Mouse (Mus musculus) liver, embryonic 13.5 days (tissue): ENCODE measurements around the gene 4930518I15Rik. TPM values are rescaled to one million over a fixed set of nuclear protein-coding genes. Genes with fewer than 3 reads are reported as not detected.
"Not testable (repeated sequence)": the region's sequence is repeated elsewhere in the genome, so short reads cannot be mapped to it uniquely, and the experiment has no call there.

Experiments
- ATAC-seq: fragments of 200-750 bp; cut with Nextera tagmentation; 2 replicates; pipeline ENCODE4 v1.8.0; 2017; ENCODE audit warnings: low read depth, mild to moderate bottlenecking, moderate number of reproducible peaks, moderate library complexity
- DNase-seq: peaks from one replicate; pipeline ENCODE4 v3.0.0; 2022
- H3K27ac ChIP-seq: fragments of 300-500 bp; sonication (generic); 2 replicates; pipeline ENCODE4 v1.5.1; 2015; ENCODE audit warnings: moderate library complexity, mild to moderate bottlenecking, inconsistent platforms
- H3K27me3 ChIP-seq: fragments of 300-500 bp; sonication (generic); 2 replicates; pipeline ENCODE4 v1.6.1; 2015; ENCODE audit warnings: mild to moderate bottlenecking, inconsistent platforms
- H3K36me3 ChIP-seq: fragments of 300-500 bp; sonication (generic); 2 replicates; pipeline ENCODE4 v1.6.1; 2015; ENCODE audit warnings: mild to moderate bottlenecking, inconsistent platforms
- H3K4me1 ChIP-seq: fragments of 300-500 bp; sonication (generic); replicated peaks from 2 replicates; pipeline ENCODE4 v1.6.1; 2015; ENCODE audit warnings: inconsistent platforms
- H3K4me2 ChIP-seq: fragments of 300-500 bp; sonication (generic); 2 replicates; pipeline ENCODE4 v1.6.1; 2015; ENCODE audit warnings: inconsistent platforms, mild to moderate bottlenecking, moderate library complexity
- H3K4me3 ChIP-seq: fragments of 300-500 bp; sonication (generic); replicated peaks from 2 replicates; pipeline ENCODE4 v1.5.1; 2015; ENCODE audit warnings: mild to moderate bottlenecking, inconsistent platforms
- H3K9ac ChIP-seq: fragments of 300-500 bp; sonication (generic); 2 replicates; pipeline ENCODE4 v1.6.1; 2015; ENCODE audit warnings: mild to moderate bottlenecking, inconsistent platforms
- H3K9me3 ChIP-seq: fragments of 300-500 bp; sonication (generic); replicated peaks from 2 replicates; pipeline ENCODE4 v1.6.1; 2016; ENCODE audit warnings: inconsistent platforms
- WGBS: fragments of 180-500 bp; shearing (Covaris S2); methylation state at CpG from one replicate; pipeline ENCODE4 v1.1.7; 2015; ENCODE audit not compliant: insufficient replicate concordance; 5-methylcytosine and 5-hydroxymethylcytosine counted together
- polyA plus RNA-seq: library from polyadenylated mRNA; unstranded; fragments of >200 nt; fragmentation: Nextera tagmentation; extraction: Ambion mirVana; gene quantifications from 2 replicates; pipeline ENCODE4 v1.2.1, GENCODE M21; 2015

The 4930518I15Rik gene
- polyA plus RNA-seq = 1.6 and 2.0 TPM in 2 replicates

DNA sequence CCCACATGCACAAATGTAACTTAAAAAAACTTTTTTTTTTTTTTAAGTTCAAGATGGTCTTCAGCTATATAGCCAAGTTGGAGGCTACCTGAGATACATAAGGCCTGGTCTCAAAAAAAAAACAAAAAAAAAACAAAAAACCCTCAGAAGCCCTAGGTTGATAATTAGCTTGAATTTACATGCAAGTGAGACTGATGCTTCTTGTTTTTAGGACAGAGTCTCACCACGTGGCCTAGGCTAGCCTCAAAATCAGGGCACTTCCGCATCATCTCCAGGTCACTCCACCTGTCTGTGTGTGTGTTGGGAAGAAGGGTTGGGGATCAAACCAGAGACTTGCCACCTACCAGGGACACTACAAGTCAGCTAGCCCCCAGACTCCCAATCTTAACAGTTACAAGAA, at the start of gene 4930518I15Rik:
4930518I15Rik (minus strand) TSS at position 112 of the 400 bp plus-strand sequence.
- ATAC-seq = no peak
- no peak within 1 kb of the TSS for H3K4me3 ChIP-seq
- 79% methylated on average over 2 of the region's 2 CpGs for WGBS
- no peak within 1 kb of the TSS; the same call in 1 of the 2 replicates for H3K27ac ChIP-seq
- no peak for DNase-seq
- H3K27me3 ChIP-seq = no peaks in the 10 kb centered on the region
- H3K9ac ChIP-seq = no peak within 1 kb of the TSS
- H3K4me2 ChIP-seq = no peak within 1 kb of the TSS
- H3K9me3 ChIP-seq = no peaks in the 10 kb centered on the region
- peaks cover 12% of the 10 kb centered on the region for H3K36me3 ChIP-seq
- peaks cover 16% of the 10 kb centered on the region for H3K4me1 ChIP-seq

DNA sequence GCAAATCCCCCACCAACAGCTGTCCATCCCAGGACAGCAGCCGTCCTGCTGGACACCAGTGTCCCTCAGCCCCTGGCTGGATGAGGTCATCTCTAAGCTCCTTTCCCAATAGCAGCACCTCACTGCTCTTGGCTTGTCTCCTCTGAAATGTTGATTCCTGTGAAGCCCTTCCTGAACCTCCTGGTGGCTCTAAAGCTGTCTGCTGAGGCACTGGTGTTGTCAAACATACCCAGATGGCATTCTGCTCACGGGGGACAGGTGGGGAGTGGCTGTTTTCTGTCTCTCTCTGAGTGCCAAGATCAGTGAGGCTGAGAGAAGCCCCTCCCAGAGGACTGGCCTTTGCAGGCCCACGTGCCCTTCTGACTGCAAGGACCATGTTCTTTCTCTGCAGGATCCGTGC, 48.2 kb upstream of the 4930518I15Rik start:
- H3K4me1 ChIP-seq, H3K27ac ChIP-seq, ATAC-seq, DNase-seq, H3K4me3 ChIP-seq, H3K4me2 ChIP-seq, H3K9ac ChIP-seq, H3K27me3 ChIP-seq, H3K36me3 ChIP-seq, H3K9me3 ChIP-seq: not testable (repeated sequence)
- WGBS = 42% methylated on average over 4 of the region's 4 CpGs

DNA sequence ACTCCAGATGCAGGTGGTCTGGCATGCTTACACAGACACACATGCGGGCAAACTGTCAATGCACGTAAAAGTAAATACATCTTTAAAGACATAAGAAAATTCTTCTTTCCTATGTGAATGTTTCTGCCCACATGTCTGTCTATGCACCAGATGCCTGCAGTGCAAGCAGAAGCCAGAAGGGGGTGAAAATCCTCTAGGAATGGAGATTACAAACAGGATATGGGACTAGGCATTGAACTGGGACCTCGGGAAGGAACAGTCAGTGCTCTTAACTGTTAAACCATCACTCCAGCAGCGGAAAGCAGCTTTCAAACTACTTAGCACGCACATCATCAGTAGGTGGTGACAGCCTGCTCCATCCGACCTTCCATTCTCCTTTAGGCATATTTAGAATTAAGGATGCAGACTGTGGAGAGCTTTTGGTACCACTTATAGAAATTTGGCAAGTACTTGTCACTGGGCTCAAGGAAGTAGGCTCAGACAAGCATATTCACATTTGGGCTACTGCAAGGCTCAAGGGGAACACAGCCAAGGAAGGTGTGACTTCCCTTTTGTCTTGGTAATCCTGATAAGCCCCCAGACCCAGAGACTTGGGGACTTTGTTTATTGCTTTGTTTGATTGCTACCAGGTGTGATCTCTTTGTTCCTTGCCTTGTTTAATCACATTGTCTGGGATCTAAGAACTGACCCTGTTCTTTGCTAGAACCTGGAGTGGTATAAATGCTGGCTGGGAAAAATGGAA, 47.4 kb upstream of the 4930518I15Rik start:
- no peak overlapping the region for H3K4me3 ChIP-seq
- 42% methylated on average over 6 of the region's 6 CpGs for WGBS
- no peaks in the 10 kb centered on the region for H3K4me1 ChIP-seq
- no peak overlapping the region for H3K27ac ChIP-seq
- H3K27me3 ChIP-seq = no peaks in the 10 kb centered on the region
- no peak overlapping the region for H3K4me2 ChIP-seq
- H3K36me3 ChIP-seq = no peaks in the 10 kb centered on the region
- H3K9me3 ChIP-seq = no peaks in the 10 kb centered on the region
- H3K9ac ChIP-seq = no peak overlapping the region
- no peak; the same call in 1 of the 2 replicates for ATAC-seq
- no peak for DNase-seq

DNA sequence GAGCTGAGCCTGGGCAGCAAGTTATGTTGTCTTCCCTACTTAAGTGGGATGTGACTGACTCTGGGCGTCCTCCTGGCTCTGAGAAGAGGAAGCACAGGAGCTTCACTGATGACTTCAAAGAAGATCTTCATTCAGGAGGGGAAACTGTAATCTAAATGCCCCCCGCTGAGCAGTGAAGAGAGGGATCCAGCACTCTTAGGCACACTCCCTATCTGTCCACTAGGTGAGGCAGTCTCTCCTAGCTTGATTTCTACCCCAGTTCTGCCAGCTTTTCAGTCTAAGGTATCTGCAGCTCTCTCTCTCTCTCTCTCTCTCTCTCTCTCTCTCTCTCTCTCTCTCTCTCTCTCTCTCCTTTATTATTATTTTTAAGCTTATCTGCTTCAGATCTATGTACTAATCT, 45.6 kb upstream of the 4930518I15Rik start:
- no peaks in the 10 kb centered on the region for H3K27me3 ChIP-seq
- no peak for DNase-seq
- WGBS = 27% methylated on average over 2 of the region's 2 CpGs

DNA sequence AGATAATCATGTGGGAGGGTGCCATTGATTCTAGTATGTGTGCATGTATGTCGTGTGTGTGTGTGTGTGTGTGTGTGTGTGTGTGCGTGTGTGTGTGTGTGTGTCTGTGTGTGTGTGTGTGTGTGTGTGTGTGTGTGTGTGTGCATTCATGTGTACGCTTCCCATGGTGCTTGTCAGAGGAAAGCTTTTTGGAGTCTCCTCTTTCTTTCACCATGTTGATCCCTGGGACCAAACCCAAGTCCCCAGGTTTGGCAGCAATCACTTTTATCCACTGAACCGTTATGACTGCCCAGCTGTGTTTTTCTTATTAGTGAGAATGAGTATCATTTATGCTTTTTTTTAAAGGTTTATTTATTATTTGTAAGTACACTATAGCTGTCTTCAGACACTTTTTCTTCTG, 44.7 kb upstream of the 4930518I15Rik start:
- WGBS = 72% methylated on average over 3 of the region's 4 CpGs
- not testable (repeated sequence) for H3K27ac ChIP-seq, H3K9ac ChIP-seq, H3K4me2 ChIP-seq, H3K27me3 ChIP-seq, H3K36me3 ChIP-seq, H3K4me3 ChIP-seq, DNase-seq, ATAC-seq, H3K9me3 ChIP-seq
- H3K4me1 ChIP-seq = peaks cover 21% of the 10 kb centered on the region

More for the DNA sequence above, 45.6 kb upstream of the 4930518I15Rik start:
- no peak overlapping the region for H3K27ac ChIP-seq
- peaks cover 12% of the 10 kb centered on the region for H3K4me1 ChIP-seq
- H3K4me3 ChIP-seq = no peak overlapping the region
- no peak overlapping the region for H3K9ac ChIP-seq
- no peaks in the 10 kb centered on the region for H3K9me3 ChIP-seq
- H3K4me2 ChIP-seq = no peak overlapping the region
- H3K36me3 ChIP-seq = no peaks in the 10 kb centered on the region
- ATAC-seq = no peak

DNA sequence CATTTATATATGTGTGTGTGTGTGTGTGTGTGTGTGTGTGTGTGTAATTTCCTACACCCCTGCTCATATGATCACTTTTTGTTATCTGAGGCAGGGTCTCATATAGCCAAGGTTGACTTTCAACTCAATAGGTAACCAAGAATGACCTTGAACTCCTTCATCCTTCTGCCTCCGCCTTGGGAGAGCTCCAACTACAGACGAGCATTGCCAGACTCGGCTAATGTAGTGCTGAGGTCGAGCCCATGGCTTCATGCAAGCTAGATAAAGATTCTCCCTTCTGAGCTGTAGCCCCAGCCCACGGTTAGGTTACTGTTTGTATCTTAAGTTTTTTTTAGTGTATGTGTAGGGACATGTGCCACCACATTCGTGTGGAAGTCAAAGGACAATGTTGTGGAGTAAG, 44.1 kb upstream of the 4930518I15Rik start:
- H3K4me2 ChIP-seq = no peak overlapping the region
- DNase-seq (no peak), ATAC-seq (no peak)
- H3K4me1 ChIP-seq = peaks cover 27% of the 10 kb centered on the region
- no peaks in the 10 kb centered on the region for H3K36me3 ChIP-seq
- H3K9ac ChIP-seq = no peak overlapping the region
- no peaks in the 10 kb centered on the region for H3K9me3 ChIP-seq
- WGBS = 46% methylated on average over 6 of the region's 6 CpGs
- H3K27me3 ChIP-seq = no peaks in the 10 kb centered on the region
- no peak overlapping the region for H3K27ac ChIP-seq
- H3K4me3 ChIP-seq = no peak overlapping the region

DNA sequence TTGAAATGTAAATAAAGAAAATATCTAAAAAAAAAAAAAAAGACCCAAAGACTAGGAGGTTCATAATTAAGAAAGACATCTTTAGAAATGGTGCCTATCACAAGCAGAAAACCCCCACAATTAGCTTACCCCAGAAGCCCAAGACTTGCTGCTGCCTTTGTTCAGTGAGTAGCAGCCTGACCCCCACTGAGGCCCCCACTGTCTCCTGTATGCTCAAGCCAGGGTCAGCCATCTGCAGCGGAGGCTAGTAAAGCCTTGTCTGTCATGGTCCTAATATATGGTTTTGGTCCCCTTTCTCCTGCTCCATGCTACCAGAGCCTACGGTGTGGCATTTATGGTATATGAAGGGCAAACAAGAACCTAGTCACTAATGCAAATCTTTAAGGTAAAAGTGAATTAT, 43.6 kb upstream of the 4930518I15Rik start:
- Histone ChIP-seq H3K36me3 (no peaks in the 10 kb centered on the region), H3K4me1 (peaks cover 32% of the 10 kb centered on the region), H3K4me3 (no peak overlapping the region), H3K27ac (no peak overlapping the region), H3K27me3 (no peaks in the 10 kb centered on the region), H3K4me2 (no peak overlapping the region), H3K9me3 (no peaks in the 10 kb centered on the region), H3K9ac (no peak overlapping the region)
- 80% methylated on average over 2 of the region's 2 CpGs for WGBS
- DNase-seq (no peak), ATAC-seq (no peak)

DNA sequence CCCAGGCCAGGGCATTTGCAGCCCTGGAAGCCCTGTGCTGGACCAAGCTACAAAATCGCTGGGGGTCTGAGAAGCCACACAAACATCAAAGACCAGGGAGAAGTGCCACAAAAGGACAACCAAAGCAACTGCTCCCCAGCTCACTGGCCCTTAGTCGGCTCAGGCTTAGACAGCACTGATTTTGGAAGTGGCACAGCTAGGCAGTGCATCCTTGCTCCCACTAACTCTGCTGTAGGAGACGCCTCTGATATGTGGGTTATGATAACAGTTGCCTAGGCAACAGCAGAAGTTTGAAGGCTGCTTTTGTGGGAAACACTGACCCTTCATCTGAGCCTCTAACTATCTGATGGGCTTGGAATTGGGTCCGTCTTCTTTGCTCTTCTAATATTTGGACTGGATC, 41.4 kb upstream of the 4930518I15Rik start:
- Histone ChIP-seq H3K36me3 (no peaks in the 10 kb centered on the region), H3K9me3 (no peaks in the 10 kb centered on the region), H3K4me3 (no peak overlapping the region), H3K9ac (no peak overlapping the region), H3K4me1 (peaks cover 44% of the 10 kb centered on the region), H3K4me2 (no peak overlapping the region), H3K27ac (no peak overlapping the region), H3K27me3 (no peaks in the 10 kb centered on the region)
- DNase-seq (no peak), ATAC-seq (no peak)
- WGBS = 51% methylated on average over 4 of the region's 4 CpGs

DNA sequence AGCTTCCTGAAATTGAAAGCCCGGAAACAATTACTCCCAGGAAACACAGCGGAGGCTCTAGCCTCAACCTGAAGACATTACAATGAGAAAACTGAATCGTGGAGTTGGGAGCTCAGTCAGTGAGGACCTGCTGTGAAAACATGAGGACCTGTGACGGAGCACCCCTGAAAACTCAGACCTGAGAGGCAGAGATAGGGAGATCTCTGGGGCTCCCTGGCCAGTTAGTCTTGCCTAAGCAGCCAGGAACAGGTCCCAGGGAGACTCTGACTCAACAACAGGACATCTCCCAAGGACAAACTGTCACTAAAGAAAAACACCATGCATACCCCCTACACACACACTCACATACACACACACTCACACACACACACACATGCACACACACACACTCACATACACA, 40.6 kb upstream of the 4930518I15Rik start:
- Histone ChIP-seq H3K4me2 (peak overlapping the region; percentile 34), H3K36me3 (no peaks in the 10 kb centered on the region), H3K27me3 (no peaks in the 10 kb centered on the region), H3K9ac (peak overlapping the region; percentile 18; the same call in 1 of the 2 replicates), H3K9me3 (no peaks in the 10 kb centered on the region), H3K4me3 (no peak overlapping the region), H3K4me1 (peaks cover 46% of the 10 kb centered on the region), H3K27ac (no peak overlapping the region; the same call in 1 of the 2 replicates)
- WGBS = 12% methylated on average over 4 of the region's 4 CpGs
- ATAC-seq (peak; percentile 57), DNase-seq (no peak)

DNA sequence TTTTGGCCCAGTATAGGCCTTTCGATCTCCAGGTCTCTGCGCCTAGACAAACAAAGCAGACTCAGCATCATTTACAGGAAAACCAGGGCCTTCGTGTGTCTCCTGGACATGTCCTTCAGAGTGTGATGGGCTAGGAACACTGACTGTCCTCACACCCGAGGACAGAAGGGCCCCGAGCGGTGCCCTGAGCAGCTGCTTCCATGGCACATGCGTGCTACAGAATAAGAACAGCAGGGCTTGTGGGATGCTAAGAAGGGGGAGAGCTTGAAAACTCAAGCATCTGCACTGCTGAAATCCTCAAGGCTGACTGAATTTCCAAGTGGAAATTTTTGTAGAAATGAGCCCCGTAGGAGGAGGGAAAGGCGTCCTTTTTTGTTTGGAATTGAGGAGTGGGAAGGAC, 39.3 kb upstream of the 4930518I15Rik start:
- Histone ChIP-seq H3K4me3 (no peak overlapping the region), H3K27ac (no peak overlapping the region), H3K36me3 (no peaks in the 10 kb centered on the region), H3K9ac (no peak overlapping the region), H3K4me2 (no peak overlapping the region), H3K9me3 (no peaks in the 10 kb centered on the region), H3K27me3 (no peaks in the 10 kb centered on the region), H3K4me1 (peaks cover 46% of the 10 kb centered on the region)
- 69% methylated on average over 9 of the region's 9 CpGs for WGBS
- ATAC-seq = no peak
- DNase-seq = no peak

DNA sequence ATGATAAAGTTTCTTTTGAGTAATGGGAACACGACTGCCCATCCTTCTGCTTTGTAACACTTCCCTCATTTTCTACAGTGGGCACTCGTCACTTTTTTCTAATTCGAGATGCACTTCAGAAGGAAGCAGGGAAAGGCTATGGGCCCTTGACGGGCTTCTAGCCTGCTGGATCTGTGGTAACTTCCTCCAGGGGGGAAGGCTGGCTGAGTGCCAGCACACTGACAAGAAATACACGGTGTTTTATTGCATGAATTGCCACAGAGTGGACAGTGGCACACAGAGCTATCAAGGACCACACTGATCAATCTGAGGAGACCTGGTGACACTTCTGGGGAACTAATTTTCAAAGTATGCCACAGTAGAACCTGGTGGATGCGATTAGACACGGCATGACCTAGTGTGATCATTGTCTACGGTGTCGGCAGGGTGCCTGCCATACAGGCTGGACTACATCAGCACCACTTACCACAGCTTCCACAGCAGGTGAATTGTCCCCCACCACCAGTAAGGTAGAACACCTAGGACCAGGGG, 38.7 kb upstream of the 4930518I15Rik start:
- Histone ChIP-seq H3K27ac (no peak overlapping the region), H3K27me3 (no peaks in the 10 kb centered on the region), H3K36me3 (no peaks in the 10 kb centered on the region), H3K9ac (no peak overlapping the region), H3K4me1 (peaks cover 46% of the 10 kb centered on the region), H3K4me2 (no peak overlapping the region), H3K4me3 (no peak overlapping the region), H3K9me3 (no peaks in the 10 kb centered on the region)
- DNase-seq (no peak), ATAC-seq (no peak)
- WGBS = 55% methylated on average over 9 of the region's 9 CpGs
